Mouse (Mus musculus) MN1 (cell line): ENCODE measurements at regions not wholly inside any gene's neighbourhood (a gene's known extent, or its start where the extent isn't known, plus 50 kb on each side); places are given as distances from the start of the nearest gene placed in this dataset.

Source experiments
- DNase-seq: peaks from one replicate; pipeline ENCODE4 v3.0.0-alpha.2; 2016; ENCODE audit warnings: low spot score

DNA sequence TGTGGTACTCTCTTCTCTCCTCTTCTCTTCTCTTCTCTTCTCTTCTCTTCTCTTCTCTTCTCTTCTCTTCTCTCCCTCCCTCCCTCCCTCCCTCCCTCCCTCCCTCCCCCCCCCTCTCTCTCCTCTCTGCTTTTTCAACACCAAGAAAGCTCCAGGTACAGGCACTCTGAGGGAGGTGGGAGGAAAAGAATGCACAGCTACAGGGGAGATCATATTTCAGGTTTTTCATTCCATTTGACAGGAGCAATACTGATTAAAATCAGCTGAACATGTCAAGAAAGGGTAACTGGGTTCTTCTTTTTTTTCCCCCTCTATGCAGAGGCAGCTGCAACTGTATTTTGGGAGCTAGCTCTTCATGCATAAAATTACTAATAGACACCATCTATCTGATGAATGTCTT is 368.8 kb upstream of the Rack1 start:
- no peak for DNase-seq

- DNase-seq = no peak
Observed at GRCm38 (mm10) chr11:48427423-48427822, 372.7 kb upstream of the Rack1 start.

DNA sequence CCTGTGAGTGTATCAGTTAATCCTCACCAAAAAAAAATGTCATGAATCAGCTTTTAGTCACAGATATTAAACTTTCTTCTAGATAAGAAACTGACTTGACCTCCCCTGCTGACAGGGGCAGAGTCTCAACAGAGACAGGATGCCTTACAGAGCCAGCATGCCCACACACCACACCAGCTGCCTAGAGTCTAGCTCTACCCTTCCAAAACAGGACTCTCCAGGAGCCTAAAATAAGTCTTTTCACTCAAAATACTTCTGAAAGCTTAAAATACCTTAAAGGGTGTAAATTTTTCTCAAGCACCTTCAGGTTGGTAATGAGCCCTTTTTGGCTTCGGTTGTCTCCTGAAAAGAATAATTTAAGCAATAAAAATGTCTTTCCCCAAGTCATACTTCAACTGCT is 373.7 kb upstream of the Rack1 start:
- no peak for DNase-seq

GRCm38 (mm10) chr11:48418066-48418756 is 381.9 kb upstream of the Rack1 start:
- DNase-seq = no peak

- DNase-seq = no peak
Observed at GRCm38 (mm10) chr11:48417615-48418014, 382.5 kb upstream of the Rack1 start.

- DNase-seq = no peak
Observed at GRCm38 (mm10) chr11:48398032-48398431, 402.1 kb upstream of the Rack1 start.

DNA sequence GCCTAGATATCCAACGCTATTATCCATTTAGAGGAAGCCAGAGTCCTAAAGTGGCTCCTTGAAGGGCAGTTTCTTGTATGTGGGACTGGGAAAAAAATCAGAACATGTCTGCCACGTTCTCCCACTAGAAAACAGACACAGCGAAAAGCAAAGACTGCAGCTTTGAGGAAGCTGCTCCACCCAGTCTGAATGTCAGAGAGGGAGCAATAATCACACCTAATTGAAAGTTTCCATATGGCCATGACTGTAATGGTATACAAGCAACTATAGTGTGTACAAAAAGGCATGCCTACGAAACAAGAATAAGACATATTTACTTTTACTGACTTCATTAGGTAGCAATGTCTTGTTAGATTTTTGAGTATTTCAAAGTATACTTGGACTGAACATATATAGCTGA is 392.7 kb upstream of the Sgcd start:
- no peak for DNase-seq

DNA sequence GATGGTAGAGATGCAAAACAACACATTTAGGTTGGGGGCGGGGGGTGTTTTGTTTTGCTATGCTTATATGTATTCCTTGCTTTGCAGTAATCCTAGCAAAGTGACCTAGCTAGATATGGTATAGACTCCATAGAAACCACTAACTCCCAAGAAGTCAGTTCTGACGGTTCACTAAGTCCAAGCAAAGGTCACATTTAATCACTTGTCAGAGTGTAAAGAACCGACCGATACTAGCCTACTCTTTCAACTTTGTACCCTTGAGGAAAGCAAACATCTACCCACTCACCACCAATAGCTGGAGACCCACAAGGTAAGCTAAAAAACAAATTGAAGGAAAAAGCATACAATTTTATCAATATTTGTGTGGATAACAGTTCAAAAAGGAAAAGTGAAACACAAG is 389.3 kb upstream of the Sgcd start:
- DNase-seq = no peak

DNA sequence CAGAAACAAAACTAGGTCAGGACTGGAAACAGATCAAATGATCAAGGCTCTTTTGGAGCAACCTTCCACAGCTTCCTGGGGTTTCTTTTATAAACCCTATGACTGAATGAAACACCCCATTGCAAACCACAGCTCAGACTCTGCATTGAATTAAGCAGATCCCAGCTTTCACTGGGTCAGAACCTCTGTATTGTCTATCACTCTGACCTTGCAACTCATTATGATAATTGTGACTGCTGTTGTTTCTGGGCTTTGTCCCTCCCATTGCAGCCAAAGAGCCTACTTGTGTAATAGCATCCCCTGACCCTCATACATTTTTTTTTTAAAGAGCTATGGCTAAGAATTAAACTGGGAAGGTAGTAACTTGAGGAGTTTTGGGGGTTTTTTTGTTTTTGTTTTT is 388.5 kb upstream of the Sgcd start:
- no peak for DNase-seq

GRCm38 (mm10) chr11:48351349-48352023 is 362.7 kb upstream of the Sgcd start:
- DNase-seq = no peak

GRCm38 (mm10) chr11:48314500-48314899 is 325.7 kb upstream of the Sgcd start:
- DNase-seq = no peak

DNA sequence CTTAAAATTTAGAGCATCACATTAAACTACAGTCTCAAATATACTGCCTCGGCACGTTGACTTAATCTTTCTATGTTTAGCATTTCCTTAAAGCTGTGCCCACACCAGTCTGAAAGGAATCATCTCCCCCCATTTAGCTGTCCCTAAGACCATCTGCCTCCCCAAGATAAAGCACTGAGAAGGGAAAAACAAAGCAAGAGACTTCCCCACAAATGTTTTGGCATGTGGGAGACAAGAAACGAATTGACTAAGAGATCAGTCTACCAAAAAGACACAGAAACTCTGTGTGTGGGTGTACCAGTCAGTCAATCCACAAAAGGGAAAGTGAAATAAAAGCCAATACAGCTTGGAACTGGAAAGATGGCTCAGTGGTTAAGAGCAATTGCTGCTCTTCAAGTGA is 306.6 kb upstream of the Sgcd start:
- no peak for DNase-seq

DNA sequence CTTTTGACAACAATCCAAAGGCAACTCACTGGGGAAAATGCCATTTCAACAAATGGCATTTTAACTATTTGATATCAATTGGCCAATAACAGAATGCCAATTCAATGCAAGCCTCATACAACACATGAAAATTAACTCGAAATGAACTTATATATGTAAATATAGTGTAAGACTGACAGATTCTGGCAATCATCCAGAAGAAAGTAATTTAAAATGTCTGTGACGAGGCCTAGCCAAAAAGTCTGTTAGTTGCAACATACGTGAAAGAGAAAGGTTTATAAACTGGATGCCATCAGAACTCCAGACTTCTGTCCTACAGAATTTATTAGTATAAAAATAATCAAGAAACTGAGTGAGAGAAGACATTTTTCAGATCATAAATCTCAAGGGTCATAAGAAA is 273.7 kb upstream of the Sgcd start:
- no peak for DNase-seq

GRCm38 (mm10) chr11:48261089-48261488 is 272.3 kb upstream of the Sgcd start:
- no peak for DNase-seq

- DNase-seq = no peak
Observed at GRCm38 (mm10) chr11:48250678-48251317, 262.0 kb upstream of the Sgcd start.

- no peak for DNase-seq
Observed at GRCm38 (mm10) chr11:48249315-48249714, 260.5 kb upstream of the Sgcd start.

DNA sequence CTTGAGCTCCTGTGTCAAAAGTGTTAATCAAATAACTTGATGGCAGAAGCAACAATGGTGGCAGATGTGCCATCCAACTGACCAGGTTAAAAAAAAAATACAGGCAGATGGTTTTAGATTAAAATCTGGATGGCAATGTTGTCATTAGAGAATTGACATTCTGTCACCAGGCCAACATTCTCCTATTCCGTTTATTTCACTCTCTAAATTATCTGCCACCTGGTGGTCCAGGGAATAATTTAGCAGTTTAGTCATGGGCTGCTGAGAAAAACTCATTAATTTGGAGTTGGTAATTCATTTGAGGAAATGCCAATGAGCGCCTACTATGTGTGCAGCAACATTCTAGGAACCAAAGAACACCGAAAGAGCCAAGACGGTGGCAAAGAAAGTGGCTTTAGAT is 232.4 kb upstream of the Sgcd start:
- DNase-seq = no peak

- DNase-seq = no peak
Observed at GRCm38 (mm10) chr11:48219157-48219556, 230.4 kb upstream of the Sgcd start.

- no peak for DNase-seq
Observed at GRCm38 (mm10) chr11:48216762-48217161, 228.0 kb upstream of the Sgcd start.

DNA sequence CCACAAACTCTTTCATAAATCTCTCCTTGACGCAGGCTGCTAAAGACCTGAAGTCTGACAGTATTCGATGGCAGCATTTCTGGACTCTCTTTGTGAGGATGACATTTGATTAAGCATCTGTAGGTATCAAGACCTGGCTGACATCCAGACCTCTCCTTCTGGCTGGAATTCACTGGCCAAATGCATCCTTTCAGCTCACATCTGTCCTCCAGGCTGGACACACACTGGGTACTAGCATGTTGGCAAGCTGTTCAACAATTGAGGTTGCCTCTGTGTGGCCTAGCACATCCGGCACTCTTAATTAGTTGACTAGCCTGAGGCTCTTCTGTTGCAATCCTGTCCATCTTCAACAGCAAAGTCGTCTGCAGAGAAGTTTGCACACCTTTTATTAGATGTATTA is 197.8 kb upstream of the Sgcd start:
- no peak for DNase-seq

DNA sequence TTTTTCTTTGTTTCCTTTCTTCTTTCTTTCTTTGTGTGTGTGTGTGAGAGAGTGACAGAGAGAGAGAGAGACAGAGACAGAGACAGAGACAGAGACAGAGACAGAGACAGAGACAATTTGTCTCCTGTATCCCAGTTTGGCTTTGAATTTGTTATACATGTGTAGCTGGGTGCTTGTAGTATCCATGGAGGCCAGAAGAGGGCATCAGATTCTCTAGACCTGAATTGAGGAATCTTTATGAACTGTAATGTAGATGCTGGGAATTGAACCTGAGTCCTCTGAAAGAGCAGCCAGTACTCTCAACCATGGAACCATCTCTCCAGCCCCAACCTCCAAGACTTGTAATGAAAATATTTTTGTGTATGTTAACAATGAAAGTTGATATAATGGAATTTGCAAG is 190.2 kb upstream of the Sgcd start:
- DNase-seq = no peak

DNA sequence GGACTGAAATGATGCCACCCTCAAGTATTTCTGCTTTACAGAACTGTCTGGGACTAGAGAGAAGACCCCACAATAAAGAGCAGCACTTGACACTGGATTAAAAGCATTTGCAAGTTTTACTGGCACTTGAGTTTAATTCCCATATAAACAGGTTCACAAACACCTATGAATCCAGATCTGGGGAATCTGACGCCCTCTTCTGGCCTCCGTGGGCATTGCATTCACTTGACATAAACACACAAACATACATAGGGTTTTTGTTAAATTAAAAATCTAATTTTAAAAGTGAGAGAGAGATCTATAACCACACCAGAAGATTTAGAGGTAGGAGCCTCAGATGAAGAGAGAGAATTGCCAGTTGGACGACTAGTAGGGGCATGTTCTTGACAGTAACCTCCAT is 189.4 kb upstream of the Sgcd start:
- DNase-seq = no peak

- no peak for DNase-seq
Observed at GRCm38 (mm10) chr11:48176451-48176850, 187.7 kb upstream of the Sgcd start.

DNA sequence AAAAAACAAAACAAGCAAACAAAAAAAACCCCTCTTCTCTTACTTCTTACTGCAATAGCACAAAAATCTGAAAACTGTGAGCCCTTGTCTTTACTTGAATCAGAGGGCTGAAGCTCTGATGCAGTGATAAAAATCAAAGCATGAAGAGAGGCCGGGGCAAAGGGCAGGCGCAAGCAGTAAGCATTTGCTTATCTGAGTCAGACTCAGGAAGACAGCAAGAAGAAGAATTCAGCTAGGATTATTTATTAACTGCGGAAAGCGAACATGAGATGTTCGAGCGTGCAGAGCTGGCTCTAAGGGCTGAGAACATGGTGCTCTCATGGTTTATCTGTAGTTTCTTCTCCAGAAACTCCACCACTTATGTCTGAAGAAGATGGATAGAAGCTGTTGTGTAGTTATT is 163.4 kb upstream of the Sgcd start:
- DNase-seq = no peak
